Mouse (Mus musculus) small intestine, adult 2 months (tissue): ENCODE measurements around the gene Rabac1. TPM values are rescaled to one million over a fixed set of nuclear protein-coding genes. Genes with fewer than 3 reads are reported as not detected.

Experiments used
- H3K27ac ChIP-seq: fragments of 200-500 bp; 2 replicates; pipeline ENCODE4 v1.5.1; 2012; ENCODE audit warnings: low read depth, low read length, control low read depth, inconsistent platforms; ENCODE audit not compliant: insufficient read depth
- H3K27me3 ChIP-seq: fragments of 200-500 bp; 2 replicates; pipeline ENCODE4 v1.6.1; 2012; ENCODE audit warnings: mild to moderate bottlenecking, moderate library complexity, low read length, inconsistent platforms; ENCODE audit not compliant: control insufficient read depth, insufficient read depth
- H3K36me3 ChIP-seq: fragments of 200-500 bp; 2 replicates; pipeline ENCODE4 v1.6.1; 2012; ENCODE audit warnings: mild to moderate bottlenecking, low read length, control low read depth, inconsistent platforms; ENCODE audit not compliant: control insufficient read depth, insufficient read depth
- H3K4me1 ChIP-seq: fragments of 200-500 bp; 2 replicates; pipeline ENCODE4 v1.6.1; 2012; ENCODE audit warnings: low read length, inconsistent platforms, mixed read lengths; ENCODE audit not compliant: control insufficient read depth, insufficient read depth, insufficient read length
- H3K4me3 ChIP-seq: fragments of 200-500 bp; 2 replicates; pipeline ENCODE4 v1.5.1; 2012; ENCODE audit warnings: low read depth, mild to moderate bottlenecking, control low read depth, inconsistent platforms, low read length, moderate library complexity
- CTCF ChIP-seq: fragments of 200-500 bp; IDR thresholded peaks from 2 replicates; pipeline ENCODE4 v1.5.1; 2012; ENCODE audit warnings: low read depth, mild to moderate bottlenecking, control low read depth, inconsistent platforms, low read length, moderate library complexity, mixed read lengths; ENCODE audit not compliant: insufficient replicate concordance, insufficient read length; ENCODE audit errors: extremely low read depth
- POLR2A ChIP-seq: fragments of 200-500 bp; IDR thresholded peaks from 2 replicates; pipeline ENCODE4 v1.6.1; 2012; ENCODE audit warnings: low read depth, mild to moderate bottlenecking, control low read depth, inconsistent platforms, low read length, moderate library complexity
- WGBS: fragments of 180-500 bp; shearing (Covaris S2); methylation state at CpG from one replicate; pipeline ENCODE4 v1.1.7; 2018; 5-methylcytosine and 5-hydroxymethylcytosine counted together
- polyA plus RNA-seq: library from polyadenylated mRNA; depleted of rRNA; stranded (reverse); fragments of >200 nt; gene quantifications from 2 replicates; pipeline ENCODE4 v1.2.3, GENCODE M21; 2012

The Rabac1 gene
- polyA plus RNA-seq, 1 experiment = 262 TPM

- H3K4me3 ChIP-seq = no peak overlapping the region
- H3K27ac ChIP-seq = no peak overlapping the region
- peaks cover 2% of the 10 kb centered on the region; the same call in 1 of the 2 replicates for H3K4me1 ChIP-seq
- H3K27me3 ChIP-seq = peaks cover 33% of the 10 kb centered on the region
- no peaks in the 10 kb centered on the region for H3K36me3 ChIP-seq
- TF ChIP-seq CTCF (no peak), POLR2A (no peak)
- 65% methylated on average over 12 of the region's 12 CpGs for WGBS
These were observed 34.2 kb upstream of the Rabac1 start for GRCm38 (mm10) chr7:25006586-25007364.

- H3K27ac ChIP-seq = no peak overlapping the region
- WGBS = 56% methylated on average over 3 of the region's 3 CpGs
- TF ChIP-seq POLR2A (no peak), CTCF (no peak)
- peaks cover 2% of the 10 kb centered on the region; the same call in 1 of the 2 replicates for H3K4me1 ChIP-seq
- no peak overlapping the region for H3K4me3 ChIP-seq
- H3K27me3 ChIP-seq = peaks cover 33% of the 10 kb centered on the region
- no peaks in the 10 kb centered on the region for H3K36me3 ChIP-seq
These were observed 33.6 kb upstream of the Rabac1 start for GRCm38 (mm10) chr7:25006171-25006570.

- TF ChIP-seq CTCF (no peak), POLR2A (no peak)
- Histone ChIP-seq H3K36me3 (no peaks in the 10 kb centered on the region), H3K27ac (no peak within 1 kb of the TSS), H3K4me3 (peak within 1 kb of the TSS; percentile 45), H3K4me1 (peaks cover under 1% of the 10 kb centered on the region; the same call in 1 of the 2 replicates), H3K27me3 (peaks cover 31% of the 10 kb centered on the region)
- WGBS = 5% methylated on average over 52 of the region's 54 CpGs
These were observed 33.0 kb upstream of the Rabac1 start, which contains the start of gene Atp1a3 for GRCm38 (mm10) chr7:25005421-25006065. Gene Atp1a3 (minus strand): TSS chr7:25005958.

GRCm38 (mm10) chr7:25004806-25005205, 32.3 kb upstream of the Rabac1 start:
- H3K27me3 ChIP-seq = peaks cover 24% of the 10 kb centered on the region
- 36% methylated on average over 7 of the region's 9 CpGs for WGBS
- no peaks in the 10 kb centered on the region for H3K4me1 ChIP-seq
- TF ChIP-seq CTCF = no peak
- no peak for TF ChIP-seq POLR2A
- H3K4me3 ChIP-seq = no peak overlapping the region
- H3K27ac ChIP-seq = no peak overlapping the region
- H3K36me3 ChIP-seq = no peaks in the 10 kb centered on the region

- Histone ChIP-seq H3K4me1 (no peaks in the 10 kb centered on the region), H3K27ac (no peak overlapping the region), H3K36me3 (no peaks in the 10 kb centered on the region), H3K4me3 (no peak overlapping the region), H3K27me3 (peaks cover 15% of the 10 kb centered on the region)
- TF ChIP-seq POLR2A (no peak), CTCF (no peak)
- WGBS = 86% methylated on average over 8 of the region's 8 CpGs
These were observed 31.4 kb upstream of the Rabac1 start for GRCm38 (mm10) chr7:25003820-25004388.

- no peaks in the 10 kb centered on the region for H3K36me3 ChIP-seq
- no peaks in the 10 kb centered on the region for H3K4me1 ChIP-seq
- no peak overlapping the region for H3K4me3 ChIP-seq
- TF ChIP-seq CTCF (no peak), POLR2A (no peak)
- 57% methylated on average over 11 of the region's 11 CpGs for WGBS
- H3K27ac ChIP-seq = no peak overlapping the region
- H3K27me3 ChIP-seq = peaks cover 9% of the 10 kb centered on the region
These were observed 30.7 kb upstream of the Rabac1 start for GRCm38 (mm10) chr7:25003291-25003690.

- H3K4me1 ChIP-seq = no peaks in the 10 kb centered on the region
- H3K36me3 ChIP-seq = no peaks in the 10 kb centered on the region
- no peak overlapping the region for H3K4me3 ChIP-seq
- TF ChIP-seq CTCF (no peak), POLR2A (no peak)
- 0 out of 2 replicates have a peak overlapping the region, but pooled peaks have one; percentile 11 for H3K27ac ChIP-seq
- WGBS = 56% methylated on average over 12 of the region's 12 CpGs
- peaks cover 2% of the 10 kb centered on the region for H3K27me3 ChIP-seq
These were observed 28.2 kb upstream of the Rabac1 start for GRCm38 (mm10) chr7:25000711-25001110.
